ENCODE assay signal across 16 mouse cellular contexts in the genomic region with DNA sequence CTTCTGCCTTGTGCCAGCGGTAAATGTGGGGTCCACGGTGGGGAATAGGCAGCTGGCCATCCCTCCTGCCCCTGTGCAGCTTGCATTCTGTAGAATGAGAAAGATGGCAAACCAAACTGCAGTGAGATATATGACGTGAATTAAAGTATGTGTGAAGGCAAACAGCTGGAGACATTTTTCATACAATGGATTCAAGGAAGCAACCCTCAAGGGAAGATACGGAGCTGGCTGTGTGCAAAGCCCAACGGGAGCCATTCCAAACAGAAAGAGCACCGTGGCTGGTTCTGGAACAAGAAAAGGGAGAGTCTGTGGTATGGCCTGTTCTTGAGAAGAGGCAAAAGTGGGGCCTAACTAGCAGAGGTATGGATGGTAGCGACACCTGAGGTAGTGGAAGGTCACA. TPM values are rescaled to one million over a fixed set of nuclear protein-coding genes. Genes with fewer than 3 reads are reported as not detected.
"Had no signal": no experiment of that assay in that cellular context is flagged by ENCODE, and none has a peak within 500 bp of the region (broad histone marks: within the 10 kb centered on the region; RNA-seq: fewer than 3 reads in every experiment).

No protein-coding gene starts in this region.

- H3K9ac ChIP-seq: midbrain, embryonic 12.5 days; neural tube, embryonic 13.5 days; neural tube, embryonic 15.5 days had no signal

- H3K4me1 ChIP-seq: neural tube, embryonic 13.5 days; neural tube, embryonic 15.5 days had no signal

- DNase-seq: lung, adult 18-20 months; lung, postnatal 10 days; lung, postnatal 4 days; midbrain, embryonic 14.5 days; right cerebral cortex, postnatal 14 days; thymus, adult 18-20 months; thymus, postnatal 14 days; thymus, postnatal 36 days had no signal

- H3K4me2 ChIP-seq: midbrain, embryonic 12.5 days; neural tube, embryonic 13.5 days; neural tube, embryonic 15.5 days had no signal

- H3K27ac ChIP-seq: midbrain, embryonic 10.5 days; midbrain, embryonic 12.5 days; neural tube, embryonic 13.5 days; neural tube, embryonic 15.5 days had no signal

- H3K27me3 ChIP-seq: midbrain, embryonic 12.5 days; neural tube, embryonic 13.5 days; neural tube, embryonic 15.5 days had no signal

- H3K4me3 ChIP-seq: midbrain, embryonic 10.5 days; midbrain, embryonic 12.5 days; myocyte; neural tube, embryonic 13.5 days; neural tube, embryonic 15.5 days had no signal

- H3K36me3 ChIP-seq: midbrain, embryonic 10.5 days; midbrain, embryonic 12.5 days; neural tube, embryonic 13.5 days; neural tube, embryonic 15.5 days had no signal

- ATAC-seq: midbrain, embryonic 16.5 days had no signal

- H3K9me3 ChIP-seq: midbrain, embryonic 10.5 days; midbrain, embryonic 12.5 days; neural tube, embryonic 13.5 days; neural tube, embryonic 15.5 days had no signal

RNA-seq across cellular contexts. Expression of a gene that starts 20.9 kb away (rescaled TPM):
- total RNA-seq: megakaryocyte, adult 5-6 weeks; megakaryocyte-erythroid progenitor cell, adult 5-6 weeks had no signal
